ENCODE assay signal across 15 mouse cellular contexts in the genomic region with DNA sequence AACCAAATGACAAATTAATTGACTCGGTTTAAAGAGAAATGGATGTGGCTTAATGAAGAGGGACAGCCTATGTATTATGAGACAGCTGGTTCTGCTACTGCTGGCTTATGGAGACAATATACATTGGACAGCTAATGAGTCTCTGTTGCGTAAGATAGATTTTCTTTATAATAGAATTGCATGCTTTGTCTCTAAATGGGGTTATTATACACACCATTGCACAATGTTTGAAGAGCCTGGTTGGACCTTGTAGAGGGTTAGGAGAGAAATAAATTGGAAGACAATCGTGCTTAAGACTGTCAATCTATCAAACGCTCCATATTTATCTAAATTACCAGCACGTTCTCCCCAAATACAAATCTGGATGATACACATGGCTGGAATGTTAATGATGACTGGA.
"Had no signal": no experiment of that assay in that cellular context is flagged by ENCODE, and none has a peak within 500 bp of the region (broad histone marks: within the 10 kb centered on the region; RNA-seq: fewer than 3 reads in every experiment).

No protein-coding gene starts in this region.

- H3K27me3 ChIP-seq: kidney, embryonic 15.5 days; liver, embryonic 12.5 days; lung, embryonic 15.5 days had no signal

- H3K36me3 ChIP-seq: kidney, embryonic 15.5 days; limb, embryonic 15.5 days; liver, embryonic 12.5 days; lung, embryonic 15.5 days; midbrain, embryonic 10.5 days had no signal

- H3K4me2 ChIP-seq: kidney, embryonic 15.5 days; limb, embryonic 15.5 days; liver, embryonic 12.5 days; lung, embryonic 15.5 days had no signal

- H3K27ac ChIP-seq: kidney, embryonic 15.5 days; limb, embryonic 15.5 days; liver, embryonic 12.5 days; lung, embryonic 15.5 days; midbrain, embryonic 10.5 days had no signal

- H3K9me3 ChIP-seq: kidney, embryonic 15.5 days; limb, embryonic 15.5 days; liver, embryonic 12.5 days; lung, embryonic 15.5 days; midbrain, embryonic 10.5 days had no signal

- H3K9ac ChIP-seq: kidney, embryonic 15.5 days; limb, embryonic 15.5 days; liver, embryonic 12.5 days; lung, embryonic 15.5 days had no signal

- DNase-seq: kidney, adult 2 months; kidney, postnatal 14 days; layer of hippocampus, adult 9-11 months; layer of hippocampus, postnatal 36 days; lung, postnatal 4 days; right cerebral cortex, postnatal 4 days; spleen, adult 18-20 months; thymus, adult 18-20 months had no signal

- H3K4me1 ChIP-seq: kidney, embryonic 15.5 days; limb, embryonic 15.5 days; liver, embryonic 12.5 days; lung, embryonic 15.5 days had no signal

- ATAC-seq: intestine, embryonic 16.5 days; liver, embryonic 12.5 days had no signal

- H3K4me3 ChIP-seq: kidney, embryonic 15.5 days; limb, embryonic 15.5 days; liver, embryonic 12.5 days; lung, embryonic 15.5 days; midbrain, embryonic 10.5 days; myocyte had no signal
